Mouse (Mus musculus): Measurements from ENCODE around the gene Gmppa.

- TF ChIP-seq CTCF (IDR thresholded peaks at IDR 0.05; ENCODE audit: low read depth): no peak
- TF ChIP-seq EP300 (IDR thresholded peaks at IDR 0.05; ENCODE audit: low read depth): no peak
Observed at GRCm38 (mm10) chr1:75442171-75442570, 6.4 kb downstream of the Gmppa start.

Data from liver, embryonic 14.5 days (tissue).